Mouse (Mus musculus) frontal cortex, postnatal 36 days (tissue): ENCODE results near the gene Rhob.
A peak's percentile ranks its signal among the peaks of the same experiment; 100 is the strongest.
"Not testable (repeated sequence)": the region's sequence is repeated elsewhere in the genome, so short reads cannot be mapped to it uniquely, and the experiment has no call there.

Experiments
- DNase-seq, 2 experiments: peaks; one replicate each; pipeline ENCODE4 v3.0.0; 2022; ENCODE audit warnings: low spot score in 2 of 2

Rhob gene

DNA sequence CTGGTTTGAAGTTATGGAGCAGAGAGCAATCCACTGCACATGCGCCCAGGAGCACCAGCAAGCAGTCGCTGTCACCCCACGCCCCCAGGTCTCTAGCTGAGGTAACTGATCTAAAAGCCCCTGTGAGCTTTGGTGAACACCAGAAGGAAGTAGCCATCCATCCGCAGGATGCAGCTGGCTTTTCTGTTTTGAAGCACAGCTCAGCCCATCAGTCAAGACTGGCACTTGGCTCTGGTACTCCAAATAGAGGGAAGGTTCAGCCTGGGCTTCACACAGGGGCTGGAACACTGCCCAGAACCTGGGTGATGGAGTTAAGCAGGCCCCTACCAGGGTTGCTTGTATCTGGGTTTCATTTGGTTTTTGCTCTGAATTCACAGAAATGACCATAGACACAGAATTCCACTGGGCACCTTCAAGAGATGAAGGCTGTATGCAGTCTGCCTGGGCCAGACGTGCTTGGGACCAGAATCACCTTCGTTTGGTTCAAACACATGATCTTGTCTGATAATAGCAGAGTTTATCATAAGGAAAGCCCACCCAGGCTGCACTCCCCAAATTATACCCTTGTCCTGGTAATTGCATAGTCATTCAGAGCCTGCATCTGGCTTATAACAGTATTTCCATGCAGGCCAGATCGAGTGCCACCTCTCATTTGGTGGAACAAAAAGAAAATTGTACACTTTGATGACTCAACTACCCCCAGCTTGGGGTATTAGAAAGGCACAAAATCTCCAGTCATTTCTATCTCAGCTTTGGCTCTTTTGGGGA is 27.0 kb downstream of the Rhob start:
- DNase-seq, result no peak

- no peak for DNase-seq
Measured at GRCm38 (mm10) chr12:8472051-8472450, 27.8 kb downstream of the Rhob start.

DNA sequence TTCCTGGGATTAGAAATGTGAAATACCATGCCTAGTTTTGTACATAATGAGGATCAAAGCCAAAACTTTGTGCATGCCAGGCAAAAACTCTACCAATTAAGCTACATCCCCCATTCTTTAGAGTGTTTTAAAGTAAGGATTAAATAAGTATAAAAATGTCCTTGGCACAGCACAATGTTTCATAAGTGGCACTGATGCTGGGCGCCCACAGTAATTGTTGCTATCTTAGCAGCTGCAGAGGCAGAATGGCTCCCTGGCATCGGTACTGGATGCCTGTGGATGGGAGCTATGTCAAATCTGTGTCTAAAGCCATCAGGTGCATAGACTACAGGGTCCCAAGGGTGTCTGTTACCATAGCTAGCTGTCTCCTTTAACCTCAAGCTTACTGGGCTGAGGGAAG is 28.8 kb downstream of the Rhob start:
- DNase-seq, result peak in 1 of 2 experiments; percentile 78

GRCm38 (mm10) chr12:8469742-8470494 is 29.9 kb downstream of the Rhob start:
- DNase-seq, result no peak

DNA sequence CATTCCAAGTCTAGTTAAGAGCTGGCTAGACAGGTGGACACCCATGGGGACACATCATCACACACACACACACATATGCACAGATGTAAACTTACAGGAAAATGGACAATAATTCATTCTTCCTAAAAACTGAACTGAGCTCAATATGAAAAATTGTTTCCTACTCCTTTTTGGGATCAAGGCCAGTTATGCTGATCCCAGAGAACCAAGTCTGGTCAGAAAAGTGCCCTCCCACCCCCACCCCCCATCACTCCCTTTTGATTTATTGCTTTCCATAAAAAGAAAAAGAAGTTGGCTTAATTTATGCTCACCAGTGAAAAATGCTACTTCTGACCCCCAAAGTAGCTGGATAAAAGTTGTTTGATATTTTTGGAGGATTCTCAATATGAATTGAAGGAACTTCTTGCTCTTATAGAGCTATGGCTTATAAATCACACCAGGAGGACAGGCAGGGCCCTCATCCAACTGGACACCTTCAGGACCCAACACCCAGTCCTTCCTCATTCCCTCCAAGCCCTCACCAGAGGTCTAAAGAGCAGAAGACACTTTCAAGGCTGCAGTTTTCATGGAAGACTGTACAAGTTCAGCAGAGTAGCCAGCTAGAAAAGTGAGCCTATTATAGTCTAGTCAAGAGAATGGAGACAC is 31.5 kb downstream of the Rhob start:
- no peak for DNase-seq

GRCm38 (mm10) chr12:8467029-8467924 is 32.5 kb downstream of the Rhob start:
- peak; percentile 68 to 82 for DNase-seq

GRCm38 (mm10) chr12:8465680-8466079 is 34.1 kb downstream of the Rhob start:
- DNase-seq, result no peak

DNA sequence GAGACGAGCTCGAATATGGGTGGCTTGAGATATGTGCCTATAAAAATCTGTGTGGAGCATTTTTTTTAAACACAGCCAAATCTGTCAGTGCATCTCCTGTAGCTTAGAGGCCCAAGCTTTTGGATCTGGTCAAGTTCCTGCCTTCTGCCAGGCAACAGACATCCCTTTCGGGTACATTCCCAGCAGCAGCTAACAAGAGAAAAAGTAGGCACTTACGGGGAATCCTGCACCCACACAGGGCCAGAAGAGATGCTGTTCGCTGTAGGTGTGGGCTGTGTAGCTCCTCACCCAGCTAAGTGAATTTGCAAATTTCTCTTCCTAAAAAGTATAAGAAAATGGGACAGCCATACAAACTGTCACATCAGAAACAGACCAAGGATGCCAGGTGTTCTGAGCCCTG is 34.8 kb downstream of the Rhob start:
- DNase-seq, result peak in 1 of 2 experiments; percentile 70

DNA sequence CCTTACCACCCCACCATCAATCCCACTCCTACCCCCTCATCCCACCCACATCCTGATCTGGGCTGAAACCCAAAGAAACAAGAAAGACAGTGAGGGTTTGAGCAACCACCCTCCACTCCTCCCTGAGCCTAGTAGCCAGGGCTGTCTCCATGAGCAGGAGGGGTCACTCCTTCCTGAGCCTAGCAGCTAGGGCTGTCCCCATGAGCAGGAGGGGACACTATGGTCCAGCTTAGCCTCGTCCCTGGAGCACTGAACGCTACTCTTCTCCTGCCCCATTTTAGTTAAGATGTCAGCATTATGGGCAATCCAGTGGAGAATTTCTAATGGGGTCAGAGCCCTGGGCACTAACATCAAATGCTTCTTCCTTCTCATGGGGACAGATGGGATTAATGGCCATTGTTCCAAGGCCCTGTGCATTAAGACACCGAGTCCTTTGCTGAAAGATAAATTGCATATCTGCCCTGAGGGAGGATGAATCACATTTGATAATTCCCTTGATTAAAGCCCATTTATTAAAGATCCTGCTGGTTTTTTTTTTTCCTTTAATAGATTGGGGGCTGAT is 36.1 kb downstream of the Rhob start:
- DNase-seq, result no peak

GRCm38 (mm10) chr12:8462533-8462932 is 37.3 kb downstream of the Rhob start:
- no peak for DNase-seq

DNA sequence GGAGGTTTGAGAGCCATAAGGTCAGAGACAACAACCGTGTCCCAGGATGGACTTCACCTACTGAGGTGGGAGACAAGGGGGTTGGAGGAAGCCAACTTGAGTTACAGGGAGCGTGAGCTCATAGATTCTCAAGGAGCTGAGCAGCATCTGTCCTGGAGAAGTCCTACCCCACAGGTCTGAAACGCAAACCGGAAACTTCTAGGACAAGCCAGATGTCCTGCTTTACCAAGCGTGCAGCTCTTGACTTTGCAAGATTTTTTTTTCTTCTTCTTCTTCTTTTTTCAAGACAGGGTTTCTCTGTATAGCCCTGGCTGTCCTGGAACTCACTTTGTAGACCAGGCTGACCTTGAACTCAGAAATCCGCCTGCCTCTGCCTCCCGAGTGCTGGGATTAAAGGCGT is 38.2 kb downstream of the Rhob start:
- not testable (repeated sequence) for DNase-seq

DNA sequence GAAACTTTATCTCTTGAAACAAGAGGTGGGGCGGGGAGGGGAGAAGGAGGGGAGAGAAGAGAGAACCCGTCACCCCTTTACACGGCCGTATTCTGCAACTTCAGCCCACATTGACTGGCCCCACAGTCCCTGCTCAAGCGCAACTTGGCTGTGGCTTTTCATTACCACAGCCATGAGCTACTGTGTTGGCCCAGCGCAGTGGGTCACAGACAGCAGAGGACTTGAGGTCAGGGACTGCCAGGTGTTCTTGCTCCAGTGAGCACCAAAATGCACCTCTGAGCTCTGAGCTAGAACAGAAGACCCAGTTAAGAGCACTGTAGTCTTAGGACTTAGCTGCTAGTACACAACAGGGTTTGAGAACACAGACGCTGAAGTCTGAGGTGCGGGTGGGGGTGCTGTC is 41.4 kb downstream of the Rhob start:
- DNase-seq, result no peak

DNA sequence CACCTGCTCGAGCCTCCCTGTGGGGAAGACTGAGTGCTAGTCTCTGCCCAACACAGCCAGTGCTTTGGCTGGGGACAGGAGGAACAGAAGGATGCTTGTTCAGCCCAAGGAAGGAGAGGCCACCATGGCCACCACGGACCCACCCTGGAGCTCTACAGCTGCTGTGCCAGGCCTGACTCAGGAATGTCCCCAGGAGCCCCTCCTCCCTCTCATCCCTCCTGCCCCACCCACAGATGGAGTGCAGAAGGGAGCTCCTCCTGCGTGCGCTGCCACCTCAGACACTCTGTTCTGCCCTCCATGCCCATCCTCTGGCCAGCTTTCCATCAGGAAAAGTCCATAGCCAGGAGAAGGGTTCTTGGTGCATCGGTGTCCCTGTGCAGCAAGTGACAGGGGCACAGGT is 42.8 kb downstream of the Rhob start:
- DNase-seq, result no peak

- DNase-seq, result no peak
Measured at GRCm38 (mm10) chr12:8455046-8455445, 44.8 kb downstream of the Rhob start.

DNA sequence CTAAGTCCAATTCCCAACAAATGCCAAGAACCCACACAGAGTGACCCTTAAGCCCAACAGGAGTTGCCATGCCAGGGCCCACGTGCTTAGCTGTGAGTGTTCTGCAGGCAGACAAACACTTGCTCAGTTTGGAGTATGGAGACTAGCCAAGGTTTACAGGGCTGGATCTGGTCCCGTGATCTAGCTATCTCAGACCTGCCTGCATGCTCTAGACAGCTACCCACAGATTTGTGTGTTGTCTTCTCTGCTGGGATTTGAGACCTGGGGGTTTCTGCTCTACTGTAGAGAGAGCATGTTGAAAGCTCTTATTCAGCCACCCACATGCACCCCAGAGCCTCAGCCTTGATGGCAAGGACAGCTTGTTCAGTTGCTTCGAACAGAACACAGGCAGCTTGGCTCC is 45.3 kb downstream of the Rhob start:
- peak; percentile 57 to 60 for DNase-seq

DNA sequence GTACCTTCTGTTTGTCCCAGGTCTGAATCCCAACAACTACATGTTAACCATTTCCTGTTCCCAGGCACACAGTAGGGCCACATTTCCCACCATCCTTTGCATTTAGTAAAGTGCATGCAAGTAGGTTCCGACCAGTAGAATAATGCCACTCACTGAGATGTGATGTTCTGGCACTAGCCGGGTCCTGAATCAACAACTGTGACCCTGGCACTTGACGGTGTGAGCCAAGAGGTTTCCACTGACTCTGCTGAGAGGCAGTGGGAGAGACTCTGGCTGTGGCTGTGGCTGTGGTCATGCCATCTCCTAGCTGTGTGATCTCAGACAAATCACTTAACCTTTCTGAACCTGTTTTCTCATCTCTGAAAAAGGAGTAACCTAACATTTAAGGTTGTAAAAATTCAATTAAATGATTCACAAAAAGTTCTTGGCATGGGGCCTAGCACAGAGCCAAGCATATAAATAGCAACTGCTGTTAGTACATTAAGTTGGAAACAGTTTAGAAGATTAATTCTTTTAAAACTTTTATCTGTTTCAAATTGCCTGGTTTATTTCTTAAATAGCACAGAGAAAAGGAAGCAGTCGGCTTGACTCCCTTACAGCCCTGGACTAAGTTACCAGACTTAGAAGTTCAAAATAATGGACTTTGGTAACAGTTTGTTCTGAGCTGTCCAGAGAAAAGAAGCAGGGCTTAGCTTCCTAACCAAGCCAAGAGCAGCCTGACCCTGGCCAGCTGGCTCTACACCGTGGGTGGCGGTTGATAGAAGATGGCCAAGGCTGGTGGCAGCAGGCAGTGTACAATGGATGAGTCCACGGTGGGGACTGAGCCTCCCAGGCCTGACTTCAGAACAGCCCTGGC is 46.8 kb downstream of the Rhob start:
- peak in 1 of 2 experiments; percentile 23 for DNase-seq

GRCm38 (mm10) chr12:8451571-8452485 is 48.0 kb downstream of the Rhob start:
- no peak for DNase-seq

DNA sequence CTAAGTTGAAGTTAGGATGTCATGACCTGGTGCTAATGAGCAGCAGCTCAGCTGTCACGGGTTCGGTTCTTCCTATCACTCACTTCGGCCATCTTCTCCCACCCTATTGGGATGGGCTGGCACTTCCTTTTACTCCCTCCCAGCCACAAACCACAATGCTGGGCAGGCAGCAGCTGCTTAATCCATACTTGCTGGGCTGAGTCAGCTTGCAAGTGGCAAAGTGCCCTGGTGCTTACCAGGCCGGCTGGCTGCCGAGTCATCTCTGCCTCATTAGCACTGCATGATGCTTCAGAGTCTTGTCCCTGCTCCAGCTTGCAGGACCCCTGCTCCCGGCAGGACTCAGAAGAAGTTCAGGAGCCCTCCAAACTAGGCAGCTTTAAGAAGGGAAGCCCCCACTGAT is 49.2 kb downstream of the Rhob start:
- DNase-seq, result peak; percentile 65 to 69

GRCm38 (mm10) chr12:8450028-8450427 is 49.8 kb downstream of the Rhob start:
- peak; percentile 49 to 61 for DNase-seq
